Mouse (Mus musculus): ENCODE results near the gene Oas1a. TPM values are rescaled to one million over a fixed set of nuclear protein-coding genes. Genes with fewer than 3 reads are reported as not detected.
"Not testable (repeated sequence)": the region's sequence is repeated elsewhere in the genome, so short reads cannot be mapped to it uniquely, and the experiment has no call there.

The Oas1a gene
- polyA plus RNA-seq (2015; fragmentation: Nextera tagmentation; extraction: Ambion mirVana): 2.4 and 2.6 TPM in 2 replicates

DNA sequence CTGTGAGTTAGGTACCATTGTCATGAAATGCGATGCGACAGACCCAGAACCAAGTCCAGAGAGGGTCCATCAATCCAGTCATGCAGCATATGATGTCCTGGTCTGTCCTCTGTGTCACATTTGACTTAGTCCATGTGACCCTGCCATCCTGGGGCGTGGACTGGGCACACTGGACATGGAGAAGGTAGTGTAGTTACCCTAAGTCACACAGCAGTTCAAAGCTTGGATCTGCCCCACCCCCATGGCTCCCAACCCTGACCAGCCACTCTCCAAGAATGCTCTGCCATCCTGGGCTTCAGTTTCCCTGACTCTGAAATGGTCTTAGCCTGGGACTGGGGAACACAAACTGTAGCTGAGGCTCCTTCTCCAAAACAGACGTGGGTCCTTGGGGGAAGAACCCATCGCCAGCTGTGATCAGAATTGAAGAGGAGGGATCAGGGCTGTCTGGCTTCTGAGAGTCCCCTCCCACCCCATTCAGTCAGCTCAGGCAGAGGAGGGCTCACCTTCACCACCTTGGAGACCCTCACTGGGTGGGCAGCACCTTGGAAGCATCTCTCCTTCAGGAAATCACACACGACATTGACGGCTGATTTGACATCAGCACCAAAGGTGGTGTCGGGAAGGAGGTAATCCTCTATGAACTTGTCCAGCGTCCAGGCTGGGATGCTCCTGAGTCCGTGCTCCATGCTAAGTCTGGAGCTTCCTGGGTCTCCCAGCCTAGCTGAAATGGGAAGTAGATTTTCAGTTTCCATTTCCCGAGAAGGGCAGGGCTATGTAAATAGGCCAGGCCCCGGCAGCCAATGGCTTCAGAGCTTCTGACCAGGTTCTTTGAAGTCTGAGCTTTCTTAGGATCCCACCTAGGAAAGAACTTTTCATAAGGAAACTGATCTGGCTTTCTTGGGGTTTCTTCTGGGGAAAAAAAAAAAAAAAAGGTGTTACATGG lies at the start of gene Oas1a:
Gene Oas1a (minus strand): TSS at position 731 of the 943 bp plus-strand sequence.
- H3K4me2 ChIP-seq: peak within 1 kb of the TSS; percentile 30

DNA sequence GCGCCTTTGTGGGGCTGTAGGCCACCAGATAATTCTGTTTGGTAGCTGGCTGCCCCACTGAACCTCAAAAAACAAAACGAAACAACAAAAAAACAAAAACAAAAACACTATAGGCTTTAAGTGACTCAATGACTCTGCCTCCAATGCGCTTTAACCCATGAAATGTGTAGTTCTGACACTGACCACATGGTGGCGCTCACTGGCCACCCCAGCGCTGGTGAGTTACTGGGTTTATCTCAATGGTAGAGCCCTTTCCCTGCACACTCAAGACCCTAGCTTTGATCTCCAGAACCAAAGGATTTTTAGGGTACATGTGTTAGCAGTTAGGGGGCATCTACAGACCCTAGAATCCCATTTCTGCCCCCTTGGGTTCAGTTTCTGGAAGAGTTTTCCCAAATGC lies 46.7 kb upstream of the Oas1a start:
- 18% methylated on average over 5 of the region's 5 CpGs for WGBS
- H3K4me3 ChIP-seq (replicated peaks): no peak overlapping the region
- H3K36me3 ChIP-seq: no peaks in the 10 kb centered on the region
- no peaks in the 10 kb centered on the region for H3K27me3 ChIP-seq
- no peaks in the 10 kb centered on the region for H3K4me1 ChIP-seq
- ATAC-seq (replicated peaks; ENCODE audit: low FRiP score): no peak
- H3K4me2 ChIP-seq: no peak overlapping the region
- no peak overlapping the region for H3K9ac ChIP-seq
- no peak overlapping the region for H3K27ac ChIP-seq
- no peaks in the 10 kb centered on the region for H3K9me3 ChIP-seq (replicated peaks)

More for the DNA sequence above, at the start of gene Oas1a:
- not testable (repeated sequence) for ATAC-seq (replicated peaks; ENCODE audit: low FRiP score); H3K9me3 ChIP-seq (replicated peaks); H3K27ac ChIP-seq; H3K4me1 ChIP-seq; H3K4me3 ChIP-seq (replicated peaks); H3K27me3 ChIP-seq; H3K36me3 ChIP-seq; H3K9ac ChIP-seq
- 34% methylated on average over 10 of the region's 12 CpGs for WGBS

DNA sequence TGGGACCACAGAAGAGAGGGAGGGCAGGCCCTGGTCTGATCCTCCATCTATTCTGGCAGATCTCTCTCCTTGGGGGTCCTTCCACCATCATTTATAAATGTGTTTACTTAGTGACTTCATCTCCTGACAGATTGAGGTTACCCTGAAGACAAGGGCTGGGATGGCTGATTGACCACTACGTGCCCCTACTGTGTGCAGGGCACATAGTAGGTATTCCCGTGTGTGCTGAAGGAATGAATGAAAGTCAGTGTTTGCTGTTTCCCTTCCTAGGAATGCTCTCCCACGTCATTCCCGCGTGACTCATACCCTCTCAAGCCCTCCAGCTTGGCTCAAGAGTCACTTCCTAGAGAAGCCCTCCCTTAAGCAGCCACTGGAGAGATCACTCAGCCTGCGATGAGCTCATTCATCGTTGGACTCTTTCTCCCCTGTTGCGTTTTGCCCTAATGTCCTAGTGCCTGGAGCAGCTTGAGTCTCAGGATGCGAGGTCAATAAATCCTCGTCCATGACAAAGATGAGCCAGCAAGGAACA lies 45.0 kb upstream of the Oas1a start:
- H3K36me3 ChIP-seq: no peaks in the 10 kb centered on the region
- no peak overlapping the region for H3K4me2 ChIP-seq
- no peak overlapping the region for H3K4me3 ChIP-seq (replicated peaks)
- H3K9ac ChIP-seq: no peak overlapping the region
- no peaks in the 10 kb centered on the region for H3K4me1 ChIP-seq
- H3K9me3 ChIP-seq (replicated peaks): no peaks in the 10 kb centered on the region
- no peaks in the 10 kb centered on the region for H3K27me3 ChIP-seq
- 61% methylated on average over 10 of the region's 10 CpGs for WGBS
- no peak overlapping the region for H3K27ac ChIP-seq
- no peak for ATAC-seq (replicated peaks; ENCODE audit: low FRiP score)

DNA sequence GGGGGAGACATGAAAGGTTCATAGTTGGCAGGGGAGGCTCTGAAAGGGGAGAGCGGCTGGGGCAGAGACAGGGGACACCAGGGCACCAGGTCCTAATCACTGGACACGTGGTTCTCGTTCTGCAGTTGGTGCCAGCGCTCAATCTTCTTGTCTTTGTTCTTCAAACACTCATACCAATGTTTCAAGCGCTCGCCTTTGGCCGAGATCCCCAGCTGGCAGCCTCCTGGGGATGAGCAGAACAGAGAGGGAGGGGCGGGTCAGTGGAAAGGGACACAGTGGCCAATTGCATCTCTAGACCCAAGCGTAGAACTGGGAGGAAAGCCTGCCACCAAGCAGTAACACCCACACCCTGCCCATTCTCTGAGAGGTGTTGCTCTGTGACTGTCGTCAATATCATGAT lies 34.8 kb upstream of the Oas1a start:
- 66% methylated on average over 10 of the region's 10 CpGs for WGBS
- no peak for ATAC-seq (replicated peaks; ENCODE audit: low FRiP score)
- H3K4me2 ChIP-seq: no peak overlapping the region
- no peak overlapping the region for H3K4me3 ChIP-seq (replicated peaks)
- H3K27me3 ChIP-seq: no peaks in the 10 kb centered on the region
- no peaks in the 10 kb centered on the region for H3K9me3 ChIP-seq (replicated peaks)
- no peak overlapping the region for H3K9ac ChIP-seq
- no peaks in the 10 kb centered on the region for H3K36me3 ChIP-seq
- no peaks in the 10 kb centered on the region; the same call in 1 of the 2 replicates for H3K4me1 ChIP-seq
- H3K27ac ChIP-seq: no peak overlapping the region

DNA sequence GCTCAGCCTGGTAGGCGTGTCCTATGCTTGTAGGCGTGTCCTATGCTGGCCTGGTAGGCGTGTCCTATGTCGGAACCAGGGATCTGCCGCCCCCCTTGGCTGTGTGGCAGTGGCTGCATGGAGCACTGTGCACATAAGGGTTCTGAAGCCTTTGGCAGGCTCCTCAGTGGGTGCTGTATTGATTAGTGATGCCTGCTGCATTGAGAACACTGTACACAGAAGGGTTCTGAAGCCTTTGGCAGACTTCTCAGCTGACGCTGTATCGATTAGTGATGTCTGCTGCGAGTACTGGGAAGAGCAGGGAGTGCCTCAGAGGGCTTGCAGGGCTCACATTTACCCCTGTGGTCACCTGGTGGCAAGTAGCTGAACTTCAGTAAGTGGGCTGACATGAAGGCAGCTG lies 31.3 kb upstream of the Oas1a start:
- Histone ChIP-seq H3K4me3 (replicated peaks) (no peak overlapping the region), H3K9me3 (replicated peaks) (no peaks in the 10 kb centered on the region), H3K27me3 (no peaks in the 10 kb centered on the region), H3K36me3 (no peaks in the 10 kb centered on the region), H3K9ac (no peak overlapping the region), H3K27ac (no peak overlapping the region), H3K4me2 (no peak overlapping the region), H3K4me1 (no peaks in the 10 kb centered on the region)
- WGBS: 49% methylated on average over 8 of the region's 8 CpGs
- ATAC-seq (replicated peaks; ENCODE audit: low FRiP score): no peak

DNA sequence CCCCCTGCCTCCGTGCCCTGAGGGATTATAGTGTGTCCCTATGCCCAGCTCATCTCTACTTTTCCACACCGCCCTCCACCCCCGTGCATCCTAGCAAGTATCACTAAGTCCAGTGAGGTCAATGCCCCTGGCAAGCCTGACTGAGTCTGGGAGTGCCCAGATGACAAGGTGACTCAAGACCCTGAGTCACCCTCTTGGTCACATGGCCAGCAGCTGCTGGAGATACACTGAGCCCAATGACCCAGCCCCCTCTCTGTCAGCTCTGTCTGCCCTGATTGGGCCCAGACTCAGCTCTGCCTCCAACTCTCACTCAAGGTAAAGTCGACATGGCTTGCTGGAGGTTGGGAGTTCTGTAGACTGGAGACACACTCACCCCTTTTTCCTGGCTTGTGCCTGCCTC lies 30.5 kb upstream of the Oas1a start:
- Histone ChIP-seq H3K27me3 (no peaks in the 10 kb centered on the region), H3K4me3 (replicated peaks) (no peak overlapping the region), H3K4me1 (no peaks in the 10 kb centered on the region), H3K9me3 (replicated peaks) (no peaks in the 10 kb centered on the region), H3K9ac (no peak overlapping the region), H3K27ac (no peak overlapping the region), H3K4me2 (no peak overlapping the region), H3K36me3 (no peaks in the 10 kb centered on the region)
- no peak for ATAC-seq (replicated peaks; ENCODE audit: low FRiP score)
- WGBS: 66% methylated on average over 4 of the region's 4 CpGs

DNA sequence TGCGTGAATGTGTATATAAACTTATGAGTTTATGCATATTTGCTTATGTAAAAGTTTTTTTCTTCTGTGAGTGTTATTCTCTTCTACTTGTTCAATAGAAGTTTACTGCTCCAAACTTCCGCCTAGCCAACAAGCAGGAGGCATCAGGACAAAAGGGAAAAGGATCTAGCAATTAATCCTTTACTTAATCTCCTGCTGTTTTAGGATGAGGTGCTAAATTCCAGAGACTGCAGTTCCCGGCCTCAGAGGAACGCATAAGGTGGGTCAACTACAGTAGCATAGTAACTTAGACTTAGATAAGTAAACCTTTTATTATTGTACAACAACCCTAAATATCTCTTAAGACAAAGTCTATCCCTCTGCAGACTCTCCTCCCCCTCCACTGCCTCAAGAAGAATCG lies 26.6 kb upstream of the Oas1a start:
- Histone ChIP-seq H3K4me3 (replicated peaks) (no peak overlapping the region), H3K36me3 (no peaks in the 10 kb centered on the region), H3K4me2 (no peak overlapping the region), H3K27ac (no peak overlapping the region), H3K9me3 (replicated peaks) (no peaks in the 10 kb centered on the region), H3K9ac (no peak overlapping the region), H3K4me1 (no peaks in the 10 kb centered on the region), H3K27me3 (no peaks in the 10 kb centered on the region)
- ATAC-seq (replicated peaks; ENCODE audit: low FRiP score): no peak
- whole genome bisulfite sequencing: 17% methylated on average over 5 of the region's 5 CpGs

DNA sequence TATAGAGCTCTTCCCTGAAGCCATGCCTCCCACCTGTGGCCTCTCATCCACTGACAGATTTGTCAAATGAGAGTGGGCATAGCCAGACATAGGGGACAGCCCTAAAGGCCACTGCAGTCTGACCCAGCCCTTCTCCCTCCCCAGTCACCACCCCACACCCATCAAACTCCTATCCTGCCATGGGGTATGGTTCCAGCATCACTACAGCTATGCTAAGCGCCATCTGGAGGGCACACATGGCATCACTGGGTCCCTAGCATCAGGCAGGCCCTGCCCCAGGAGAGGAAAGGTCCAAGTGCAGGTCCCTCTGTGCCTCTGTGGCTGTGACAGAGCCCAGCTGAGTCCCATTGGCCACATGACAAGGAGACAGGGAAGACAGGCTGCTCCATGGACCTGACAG lies 19.7 kb upstream of the Oas1a start:
- no peak for ATAC-seq (replicated peaks; ENCODE audit: low FRiP score)
- H3K9ac ChIP-seq: no peak overlapping the region
- H3K9me3 ChIP-seq (replicated peaks): no peaks in the 10 kb centered on the region
- no peak overlapping the region for H3K4me3 ChIP-seq (replicated peaks)
- H3K27ac ChIP-seq: no peak overlapping the region
- H3K4me2 ChIP-seq: no peak overlapping the region
- H3K27me3 ChIP-seq: no peaks in the 10 kb centered on the region
- H3K36me3 ChIP-seq: no peaks in the 10 kb centered on the region
- 8% methylated on average over 1 of the region's 1 CpGs for WGBS
- H3K4me1 ChIP-seq: no peaks in the 10 kb centered on the region

DNA sequence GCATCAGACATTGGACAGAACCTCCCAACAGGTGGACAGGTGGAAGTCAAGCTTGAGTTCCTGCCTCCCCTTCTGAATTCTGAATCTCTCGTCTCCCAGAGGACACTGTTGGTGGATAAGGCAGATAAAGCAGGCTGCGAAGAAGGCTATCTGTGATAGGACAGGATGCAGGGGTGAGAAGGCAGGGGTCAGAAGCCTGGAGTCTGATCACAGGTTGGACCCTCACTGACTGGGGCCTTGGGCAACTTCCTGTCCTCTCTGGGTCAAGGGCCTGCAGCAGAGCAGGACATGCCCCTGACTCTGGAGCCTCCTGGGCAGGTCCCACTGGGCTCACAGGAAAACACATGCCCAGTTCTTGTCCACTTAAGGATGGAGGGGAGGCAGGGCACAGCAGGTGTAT lies 19.0 kb upstream of the Oas1a start:
- ATAC-seq (replicated peaks; ENCODE audit: low FRiP score); H3K9me3 ChIP-seq (replicated peaks); H3K4me2 ChIP-seq; H3K4me3 ChIP-seq (replicated peaks); H3K27ac ChIP-seq; H3K4me1 ChIP-seq; H3K36me3 ChIP-seq; H3K27me3 ChIP-seq; H3K9ac ChIP-seq: not testable (repeated sequence)
- 63% methylated on average over 2 of the region's 2 CpGs for WGBS

DNA sequence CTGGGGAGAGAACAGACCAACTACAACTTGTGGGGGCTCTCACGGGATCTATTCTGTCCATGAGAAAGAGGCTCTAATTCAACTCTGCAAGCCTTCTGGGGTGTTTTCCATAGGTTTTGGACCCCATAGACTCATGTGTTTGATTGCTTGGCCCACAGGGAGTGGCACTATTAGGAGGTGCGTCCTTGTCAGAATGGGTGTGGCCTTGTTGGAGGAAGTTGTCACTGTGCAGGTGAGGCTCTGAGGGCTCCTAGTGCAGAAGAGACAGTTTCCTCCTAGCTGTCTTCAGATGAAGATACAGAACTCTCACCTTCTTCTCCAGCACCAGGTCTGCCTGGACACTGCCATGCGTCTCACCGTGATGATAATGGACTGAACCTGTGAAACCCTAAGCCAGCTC lies 17.2 kb upstream of the Oas1a start:
- H3K36me3 ChIP-seq; H3K27me3 ChIP-seq; H3K4me2 ChIP-seq; H3K4me3 ChIP-seq (replicated peaks); H3K9ac ChIP-seq; H3K27ac ChIP-seq; H3K4me1 ChIP-seq; ATAC-seq (replicated peaks; ENCODE audit: low FRiP score); H3K9me3 ChIP-seq (replicated peaks): not testable (repeated sequence)
- WGBS: 79% methylated on average over 4 of the region's 4 CpGs

DNA sequence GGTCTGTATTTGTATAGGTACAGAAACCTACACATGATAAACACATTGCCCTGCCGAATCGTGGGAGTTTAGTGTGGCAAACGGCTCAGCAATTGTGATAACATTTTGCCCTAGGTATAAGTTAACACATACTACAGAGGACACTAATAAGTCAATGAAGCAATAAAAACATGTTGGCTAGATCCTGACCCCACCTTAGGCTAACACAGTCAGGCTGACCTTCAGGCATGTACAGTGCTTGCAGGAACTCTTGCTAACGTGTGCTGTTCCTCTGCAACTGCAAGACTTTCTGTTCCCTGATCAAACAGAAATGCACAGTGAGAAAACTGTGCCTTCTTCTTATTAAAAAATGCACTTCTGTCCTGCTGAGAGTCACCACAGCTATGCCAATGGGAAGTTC lies 16.6 kb upstream of the Oas1a start:
- no peak for ATAC-seq (replicated peaks; ENCODE audit: low FRiP score)
- no peaks in the 10 kb centered on the region for H3K9me3 ChIP-seq (replicated peaks)
- no peak overlapping the region for H3K4me2 ChIP-seq
- no peaks in the 10 kb centered on the region for H3K36me3 ChIP-seq
- H3K27ac ChIP-seq: no peak overlapping the region
- no peaks in the 10 kb centered on the region for H3K4me1 ChIP-seq
- no peaks in the 10 kb centered on the region for H3K27me3 ChIP-seq
- WGBS: 57% methylated on average over 4 of the region's 4 CpGs
- H3K4me3 ChIP-seq (replicated peaks): no peak overlapping the region
- H3K9ac ChIP-seq: no peak overlapping the region

DNA sequence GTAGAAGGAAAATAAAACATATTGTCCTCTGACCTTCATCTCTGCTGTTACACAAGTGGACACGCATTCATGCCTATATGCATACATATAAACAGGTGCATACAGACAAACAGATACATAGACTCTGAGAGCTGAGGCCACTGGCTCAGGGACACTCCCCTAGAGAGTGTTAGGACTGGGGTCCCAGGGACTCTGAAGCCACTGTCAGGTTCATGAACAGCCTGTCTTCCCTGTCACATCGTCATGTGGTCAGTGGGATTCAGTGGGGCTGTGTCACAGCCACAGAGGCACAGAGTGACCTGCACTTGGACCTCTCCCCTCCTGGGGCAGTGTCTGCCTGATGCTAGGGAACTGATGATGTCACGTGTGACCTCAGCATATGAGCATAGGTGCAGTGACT lies 13.0 kb upstream of the Oas1a start:
- WGBS: 77% methylated on average over 3 of the region's 3 CpGs
- no peak overlapping the region for H3K27ac ChIP-seq
- H3K4me2 ChIP-seq: no peak overlapping the region
- no peaks in the 10 kb centered on the region for H3K27me3 ChIP-seq
- no peaks in the 10 kb centered on the region for H3K36me3 ChIP-seq
- no peaks in the 10 kb centered on the region for H3K4me1 ChIP-seq
- no peaks in the 10 kb centered on the region for H3K9me3 ChIP-seq (replicated peaks)
- H3K4me3 ChIP-seq (replicated peaks): no peak overlapping the region
- ATAC-seq (replicated peaks; ENCODE audit: low FRiP score): no peak
- H3K9ac ChIP-seq: no peak overlapping the region
